Mouse (Mus musculus) liver, adult 2 months (tissue): ENCODE measurements around the gene Zfp759.

ENCODE experiments used
- CTCF ChIP-seq: fragments of 200-500 bp; IDR thresholded peaks from 2 replicates; pipeline ENCODE4 v1.5.1; 2011; ENCODE audit warnings: low read depth, low read length, control low read depth
- POLR2A ChIP-seq: fragments of 200-500 bp; IDR thresholded peaks from 2 replicates; pipeline ENCODE4 v1.6.1; 2011; ENCODE audit warnings: low read length, control low read depth; ENCODE audit not compliant: insufficient read depth; ENCODE audit errors: extremely low read depth

GRCm38 (mm10) chr13:67112096-67112495, 9.4 kb upstream of the Zfp759 start:
- no peak for TF ChIP-seq CTCF
- no peak for TF ChIP-seq POLR2A
